Mouse (Mus musculus): ENCODE data around the gene Ttll3.

- TF ChIP-seq CTCF (IDR thresholded peaks at IDR 0.05; ENCODE audit: control insufficient read depth, insufficient read depth, insufficient read length) (no peak), CEBPB (IDR thresholded peaks at IDR 0.05; ENCODE audit: low read depth) (no peak)
Observed at GRCm38 (mm10) chr6:113430846-113431245, 41.8 kb downstream of the Ttll3 start.

All from C2C12 (cell line).